Mouse (Mus musculus) urinary bladder, adult 2 months (tissue): ENCODE measurements at regions not wholly inside any gene's neighbourhood (a gene's known extent, or its start where the extent isn't known, plus 50 kb on each side); places are given as distances from the start of the nearest gene placed in this dataset.
A peak's percentile ranks its signal among the peaks of the same experiment; 100 is the strongest.
"Not testable (repeated sequence)": the region's sequence is repeated elsewhere in the genome, so short reads cannot be mapped to it uniquely, and the experiment has no call there.

Experiments
- DNase-seq: peaks from one replicate; pipeline ENCODE4 v3.0.0; 2022; ENCODE audit warnings: low spot score

GRCm38 (mm10) chr4:21464456-21464855 is 221.3 kb downstream of the Prdm13 start:
- no peak for DNase-seq

DNA sequence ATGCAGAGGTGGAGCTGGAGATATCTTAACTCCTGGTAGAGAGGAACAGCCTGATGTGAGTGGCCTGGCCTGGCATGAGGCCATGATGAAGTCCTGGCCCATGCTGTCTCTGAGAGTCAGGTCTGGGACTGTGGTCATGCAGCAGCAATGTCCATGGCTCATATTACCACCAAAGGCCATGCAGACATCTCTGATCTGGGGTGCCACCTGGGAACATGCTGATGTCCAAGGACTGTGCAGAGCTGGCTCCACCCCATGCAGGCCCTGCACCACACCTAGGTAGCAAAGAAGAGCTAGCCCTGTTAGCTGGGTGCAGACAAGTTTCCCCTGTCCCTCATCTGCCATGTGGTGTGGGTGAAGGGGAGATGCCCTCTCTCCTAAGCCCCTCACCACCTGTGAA is 244.5 kb downstream of the Prdm13 start:
- no peak for DNase-seq

DNA sequence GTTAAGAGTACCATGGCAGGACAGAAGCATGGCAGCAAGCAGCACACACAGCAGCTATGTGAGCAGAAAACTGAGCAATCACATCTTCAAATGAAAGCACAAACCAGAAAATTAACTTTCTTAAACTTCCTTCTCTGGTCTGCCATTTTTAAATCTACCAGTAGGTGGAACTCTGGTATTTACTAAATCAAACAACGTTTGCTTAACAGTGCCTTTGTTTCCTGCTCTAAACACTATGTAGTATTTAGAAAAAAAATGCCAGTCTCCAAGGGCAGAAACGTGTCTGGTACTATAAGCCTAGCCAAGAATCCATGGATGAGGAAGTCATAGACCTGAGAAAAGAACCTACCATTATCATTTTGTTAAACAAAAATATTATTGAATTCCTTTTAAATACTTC is 249.1 kb downstream of the Prdm13 start:
- no peak for DNase-seq

- DNase-seq, result no peak
These were observed 277.9 kb downstream of the Prdm13 start for GRCm38 (mm10) chr4:21407850-21408249.

DNA sequence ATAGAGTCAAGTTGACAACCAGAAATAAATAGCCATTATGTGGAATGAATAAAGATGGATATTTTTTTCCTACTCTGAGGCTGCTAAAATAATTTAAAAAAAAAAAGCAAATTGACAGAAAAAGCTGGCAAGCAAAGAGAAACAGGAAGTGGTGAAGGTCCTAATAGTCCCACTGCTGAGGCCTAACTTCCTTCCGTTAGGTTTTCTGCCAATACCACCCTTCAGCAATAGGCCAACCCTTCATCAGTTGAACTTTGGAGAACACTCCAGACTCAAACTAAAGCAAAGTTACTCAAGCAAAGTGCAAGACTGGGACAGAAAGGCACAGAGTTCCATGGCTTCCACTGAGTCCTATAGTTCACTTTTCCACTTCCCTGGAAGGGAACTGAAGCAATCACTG is 316.4 kb downstream of the Prdm13 start:
- no peak for DNase-seq

DNA sequence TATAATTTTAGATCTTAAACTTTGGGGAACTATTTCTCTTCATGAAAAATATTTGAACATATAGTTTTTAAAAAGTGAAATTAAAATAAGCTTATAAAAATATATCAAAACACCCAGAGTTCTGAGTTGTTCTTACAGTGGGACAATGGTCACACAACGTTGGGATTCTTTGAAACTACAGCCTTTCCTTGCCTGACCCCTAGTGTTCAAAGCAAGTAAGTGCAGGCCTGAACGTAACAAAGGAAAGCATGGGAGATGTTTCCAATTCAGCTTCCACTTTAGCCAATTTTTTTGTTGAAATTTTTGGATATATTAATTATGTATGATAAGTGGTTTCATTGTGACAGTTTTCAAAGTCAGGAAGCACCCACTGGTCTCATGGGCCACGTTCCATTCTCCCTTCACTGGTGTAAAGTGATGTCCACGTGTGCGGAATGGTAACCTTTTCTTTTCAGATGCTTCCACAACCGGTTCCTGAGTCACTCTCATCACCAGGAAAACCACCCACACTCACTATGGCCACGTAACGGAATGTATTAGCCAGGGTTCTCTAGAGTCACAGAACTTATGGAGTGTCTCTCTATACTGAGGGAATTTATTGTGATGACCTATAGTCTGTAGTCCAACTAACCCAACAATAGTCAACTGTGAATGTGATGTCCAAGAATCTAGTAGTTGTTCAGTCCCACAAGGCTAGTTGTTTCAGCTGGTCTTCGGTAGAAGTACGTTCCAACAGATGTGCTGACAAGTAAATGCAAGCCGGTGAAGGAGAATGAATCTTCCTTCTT is 317.3 kb downstream of the Prdm13 start:
- no peak for DNase-seq

DNA sequence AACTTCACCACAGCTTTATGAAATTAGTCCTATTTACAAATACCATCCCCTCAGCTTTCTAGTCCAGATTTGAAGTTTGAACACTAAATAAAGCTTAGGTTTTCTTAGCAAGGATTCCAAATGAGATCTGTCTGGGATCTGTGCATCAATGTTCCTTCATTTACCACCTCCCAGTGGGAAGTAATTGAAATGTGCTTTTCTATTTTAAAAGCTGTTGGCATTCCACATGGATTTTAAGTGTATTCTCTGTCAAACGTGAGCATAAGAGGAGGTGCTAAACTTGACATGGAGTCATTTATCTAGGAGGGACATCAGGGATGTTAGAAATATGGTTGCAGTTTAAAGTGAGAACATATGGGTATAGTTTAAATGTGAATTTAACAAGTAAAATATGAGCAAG is 364.0 kb downstream of the Prdm13 start:
- no peak for DNase-seq

- not testable (repeated sequence) for DNase-seq
These were observed 376.5 kb downstream of the Prdm13 start for GRCm38 (mm10) chr4:21309239-21309638.

DNA sequence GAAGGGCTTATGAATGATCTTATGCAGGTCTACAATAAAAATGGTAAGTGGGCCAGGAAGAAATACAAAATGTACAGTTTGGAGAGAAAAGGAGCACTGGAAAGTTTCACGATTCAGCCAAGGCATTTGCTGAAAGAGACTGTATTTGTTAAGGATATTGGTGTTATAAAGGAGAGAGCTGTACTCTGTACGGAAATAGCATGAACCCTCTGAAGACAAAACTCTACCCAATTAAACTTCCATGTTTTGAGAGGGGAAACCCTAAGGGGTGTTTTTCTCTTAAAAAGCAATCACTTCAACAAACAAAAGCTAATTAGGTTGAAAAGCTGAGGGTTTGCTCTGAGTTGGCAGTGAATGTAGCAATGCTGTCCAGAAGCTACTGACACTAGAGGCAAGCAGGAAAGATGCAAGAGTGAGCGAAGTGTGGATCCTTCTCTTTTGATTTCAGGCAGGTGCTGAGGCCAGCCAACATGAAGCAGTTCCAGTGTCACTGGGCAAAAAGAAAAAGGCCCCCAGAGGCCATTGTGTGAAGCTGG is 378.2 kb downstream of the Prdm13 start:
- no peak for DNase-seq

DNA sequence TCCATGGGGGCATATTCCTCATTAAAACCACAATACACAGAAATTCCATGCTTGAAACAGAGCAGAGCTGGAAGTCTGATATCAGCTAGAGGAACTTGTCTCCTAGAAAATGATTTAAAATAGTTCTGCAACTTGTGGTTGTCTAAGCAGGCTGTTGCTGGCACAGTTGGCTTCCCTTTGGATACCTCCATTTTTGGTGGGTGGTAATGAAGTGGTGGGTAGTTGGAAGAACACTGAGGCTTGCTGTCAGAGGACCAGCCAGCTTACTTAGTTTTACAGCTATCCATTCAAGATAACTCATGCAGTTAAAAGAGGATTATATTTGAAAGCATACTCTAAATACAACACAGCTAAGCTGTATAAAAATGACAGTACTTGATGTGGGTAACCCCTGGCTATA is 385.6 kb downstream of the Prdm13 start:
- DNase-seq, result no peak

DNA sequence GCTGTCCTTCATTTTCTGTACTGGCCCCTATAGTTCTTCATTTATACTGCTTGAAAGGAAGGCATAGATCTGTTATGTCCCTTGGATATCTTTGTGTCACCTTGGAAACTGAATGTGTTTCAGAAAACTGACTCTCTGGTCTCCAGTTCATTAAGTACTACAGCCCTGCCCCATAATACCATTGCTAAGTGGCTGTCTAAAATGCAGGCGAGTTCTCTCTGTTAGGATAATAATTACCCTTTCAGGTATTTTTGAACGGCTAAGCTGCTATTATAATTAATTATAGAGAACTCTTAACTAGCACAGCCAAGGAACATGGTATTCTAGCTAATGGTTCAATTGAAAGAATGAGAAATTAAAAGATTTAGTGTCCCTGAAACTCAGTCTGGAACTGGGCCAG is 418.5 kb downstream of the Prdm13 start:
- DNase-seq, result no peak

DNA sequence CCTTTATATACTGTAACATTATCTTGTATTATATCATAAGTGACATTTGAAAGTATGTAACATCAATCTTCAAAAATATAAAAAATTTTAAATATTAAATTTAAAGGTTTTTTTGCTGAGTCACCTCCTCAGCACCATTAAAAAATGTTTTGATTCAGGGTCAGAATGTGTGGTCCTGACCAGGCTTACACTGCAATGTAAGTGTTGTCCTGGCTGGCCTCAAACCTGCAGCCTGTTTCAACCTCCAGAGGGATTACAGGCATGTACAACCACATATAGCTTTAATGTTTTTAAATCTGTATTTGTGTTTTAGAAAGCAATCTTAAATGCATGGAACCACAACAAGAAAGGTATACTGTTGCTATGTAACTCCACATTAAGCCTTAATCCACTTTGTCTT is 418.9 kb downstream of the Prdm13 start:
- DNase-seq, result no peak

GRCm38 (mm10) chr4:21250396-21250795 is 435.4 kb downstream of the Prdm13 start:
- no peak for DNase-seq

DNA sequence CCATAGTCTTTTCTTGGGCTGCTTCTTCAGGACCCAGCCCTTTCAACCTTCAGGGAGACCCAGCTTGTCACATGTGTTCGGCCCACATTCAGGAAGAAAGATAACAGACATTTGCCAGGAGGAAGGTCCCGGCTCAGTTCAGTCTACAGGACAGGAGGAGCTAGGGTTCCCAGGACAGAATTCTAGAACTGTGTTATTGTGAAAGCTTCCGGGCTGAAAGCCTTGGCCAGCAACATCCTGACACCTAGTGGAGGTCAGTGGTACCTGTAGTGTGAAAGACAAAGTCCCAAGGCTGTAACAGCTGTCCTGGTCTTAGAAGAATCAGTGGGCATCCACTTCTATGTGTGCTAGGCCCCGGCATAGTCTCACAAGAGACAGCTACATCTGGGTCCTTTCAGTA is 463.1 kb downstream of the Prdm13 start:
- DNase-seq, result peak; percentile 20

- DNase-seq, result no peak
These were observed 478.1 kb downstream of the Prdm13 start for GRCm38 (mm10) chr4:21207617-21208016.

GRCm38 (mm10) chr4:21195620-21196019 is 490.1 kb downstream of the Prdm13 start:
- no peak for DNase-seq

- no peak for DNase-seq
These were observed 512.0 kb downstream of the Prdm13 start for GRCm38 (mm10) chr4:21173789-21174188.

GRCm38 (mm10) chr4:21173019-21173418 is 512.7 kb downstream of the Prdm13 start:
- DNase-seq, result no peak

GRCm38 (mm10) chr4:21170734-21171133 is 515.0 kb downstream of the Prdm13 start:
- no peak for DNase-seq

GRCm38 (mm10) chr4:21162124-21162523 is 523.6 kb downstream of the Prdm13 start:
- no peak for DNase-seq

DNA sequence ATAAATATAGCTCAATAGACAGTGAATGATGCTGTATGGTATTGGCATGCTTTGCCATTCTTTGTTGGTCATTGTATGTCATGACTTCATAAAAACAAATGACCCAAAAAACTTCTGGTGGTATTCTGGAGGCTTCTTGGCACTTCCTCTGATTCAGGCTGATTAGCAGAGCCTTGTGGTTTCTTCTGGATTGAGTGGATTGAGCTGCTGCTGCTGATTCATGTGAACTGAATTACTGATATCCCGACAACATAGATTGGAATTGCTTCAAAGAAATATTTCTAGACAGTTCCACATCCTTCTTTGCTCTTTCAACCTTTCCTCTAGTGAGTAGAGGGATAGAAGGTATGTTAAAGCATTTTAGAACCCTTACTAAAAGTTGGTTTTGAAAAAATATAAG is 559.9 kb downstream of the Prdm13 start:
- DNase-seq, result no peak

DNA sequence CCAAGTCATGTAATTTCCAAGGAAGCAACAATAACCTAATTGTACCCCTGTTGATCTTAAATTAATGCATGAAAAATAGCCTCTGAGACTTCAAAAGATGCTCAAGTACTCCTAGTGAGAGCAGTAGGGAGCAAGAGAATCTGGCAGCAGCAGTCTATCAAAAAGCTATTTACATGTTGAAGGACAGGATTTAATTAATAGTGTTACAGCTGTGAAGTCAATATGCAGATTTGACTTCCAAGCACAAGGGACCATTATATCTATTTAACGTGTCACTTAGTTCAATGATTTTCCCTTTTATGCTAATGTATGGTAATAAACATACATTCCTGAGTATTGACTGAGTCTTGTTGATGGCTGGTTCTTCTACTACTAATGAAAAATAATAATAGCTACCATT is 590.0 kb downstream of the Prdm13 start:
- DNase-seq, result no peak

GRCm38 (mm10) chr4:21070198-21070785 is 615.5 kb downstream of the Prdm13 start:
- DNase-seq, result no peak
